Mouse (Mus musculus): ENCODE results near the gene Rps6kl1.

Rps6kl1 gene

GRCm38 (mm10) chr12:85151002-85151774, at the start of gene Rps6kl1:
TSS of gene Rps6kl1 (minus strand) at chr12:85151264.
- no peak for DNase-seq (ENCODE audit: low spot score)

- DNase-seq (ENCODE audit: low spot score): no peak
Observed at GRCm38 (mm10) chr12:85199954-85200353, 48.9 kb upstream of the Rps6kl1 start.

GRCm38 (mm10) chr12:85197936-85198335, 46.9 kb upstream of the Rps6kl1 start:
- no peak for DNase-seq (ENCODE audit: low spot score)

GRCm38 (mm10) chr12:85197371-85197770, 46.3 kb upstream of the Rps6kl1 start:
- no peak for DNase-seq (ENCODE audit: low spot score)

- no peak for DNase-seq (ENCODE audit: low spot score)
Observed at GRCm38 (mm10) chr12:85196191-85196590, 45.1 kb upstream of the Rps6kl1 start.

GRCm38 (mm10) chr12:85195086-85195485, 44.0 kb upstream of the Rps6kl1 start:
- no peak for DNase-seq (ENCODE audit: low spot score)

- no peak for DNase-seq (ENCODE audit: low spot score)
Observed at GRCm38 (mm10) chr12:85194623-85195018, 43.6 kb upstream of the Rps6kl1 start.

- no peak for DNase-seq (ENCODE audit: low spot score)
Observed at GRCm38 (mm10) chr12:85193923-85194622, 43.0 kb upstream of the Rps6kl1 start.

GRCm38 (mm10) chr12:85193146-85193545, 42.1 kb upstream of the Rps6kl1 start:
- DNase-seq (ENCODE audit: low spot score): no peak

GRCm38 (mm10) chr12:85192461-85193108, 41.5 kb upstream of the Rps6kl1 start:
- no peak for DNase-seq (ENCODE audit: low spot score)

GRCm38 (mm10) chr12:85190290-85190689, 39.2 kb upstream of the Rps6kl1 start:
- DNase-seq (ENCODE audit: low spot score): no peak

GRCm38 (mm10) chr12:85186361-85186760, 35.3 kb upstream of the Rps6kl1 start:
- no peak for DNase-seq (ENCODE audit: low spot score)

- no peak for DNase-seq (ENCODE audit: low spot score)
Observed at GRCm38 (mm10) chr12:85185810-85186209, 34.7 kb upstream of the Rps6kl1 start.

- no peak for DNase-seq (ENCODE audit: low spot score)
Observed at GRCm38 (mm10) chr12:85184118-85184517, 33.1 kb upstream of the Rps6kl1 start.

GRCm38 (mm10) chr12:85182898-85183297, 31.8 kb upstream of the Rps6kl1 start:
- DNase-seq (ENCODE audit: low spot score): no peak

- no peak for DNase-seq (ENCODE audit: low spot score)
Observed at GRCm38 (mm10) chr12:85182345-85182643, 31.2 kb upstream of the Rps6kl1 start.

- no peak for DNase-seq (ENCODE audit: low spot score)
Observed at GRCm38 (mm10) chr12:85181475-85182344, 30.6 kb upstream of the Rps6kl1 start.

GRCm38 (mm10) chr12:85178294-85178693, 27.2 kb upstream of the Rps6kl1 start:
- DNase-seq (ENCODE audit: low spot score): no peak

- DNase-seq (ENCODE audit: low spot score): no peak
Observed at GRCm38 (mm10) chr12:85177740-85178239, 26.7 kb upstream of the Rps6kl1 start, which contains the start of gene Pgf. TSS of gene Pgf (minus strand) at chr12:85177790.

GRCm38 (mm10) chr12:85176846-85177523, 25.9 kb upstream of the Rps6kl1 start:
- DNase-seq (ENCODE audit: low spot score): peak; percentile 18
